Mouse (Mus musculus) embryonic fibroblast, embryonic 13.5 days (primary cell): Measurements from ENCODE around the gene Ttyh3. TPM values are rescaled to one million over a fixed set of nuclear protein-coding genes. Genes with fewer than 3 reads are reported as not detected.

ENCODE experiments used
- H3K27ac ChIP-seq: 2 replicates; pipeline ENCODE4 v1.5.1; 2012; ENCODE audit warnings: low read length, control low read depth, inconsistent platforms; ENCODE audit not compliant: insufficient read depth
- H3K4me1 ChIP-seq: 2 replicates; pipeline ENCODE4 v1.6.1; 2011; ENCODE audit warnings: low read length; ENCODE audit not compliant: control insufficient read depth, insufficient read depth
- H3K4me3 ChIP-seq: 2 replicates; pipeline ENCODE4 v1.5.1; 2011; ENCODE audit warnings: mild to moderate bottlenecking, control low read depth, low read length; ENCODE audit not compliant: insufficient read depth
- CTCF ChIP-seq: IDR thresholded peaks from 2 replicates; pipeline ENCODE4 v1.5.1; 2011; ENCODE audit warnings: mild to moderate bottlenecking, control low read depth, low read length, moderate library complexity, borderline replicate concordance; ENCODE audit not compliant: insufficient read depth
- POLR2A ChIP-seq: IDR thresholded peaks from 2 replicates; pipeline ENCODE4 v1.6.1; 2011; ENCODE audit warnings: low read depth, mild to moderate bottlenecking, control low read depth, low read length, moderate library complexity
- polyA plus RNA-seq: library from polyadenylated mRNA; stranded (reverse); fragments of >200 nt; gene quantifications from 2 replicates; pipeline ENCODE4 v1.2.4, GENCODE M21; 2011; ENCODE audit warnings: low read depth; ENCODE audit not compliant: missing spikeins, insufficient read length

The Ttyh3 gene
- polyA plus RNA-seq, 1 experiment, result 95.0 TPM

DNA sequence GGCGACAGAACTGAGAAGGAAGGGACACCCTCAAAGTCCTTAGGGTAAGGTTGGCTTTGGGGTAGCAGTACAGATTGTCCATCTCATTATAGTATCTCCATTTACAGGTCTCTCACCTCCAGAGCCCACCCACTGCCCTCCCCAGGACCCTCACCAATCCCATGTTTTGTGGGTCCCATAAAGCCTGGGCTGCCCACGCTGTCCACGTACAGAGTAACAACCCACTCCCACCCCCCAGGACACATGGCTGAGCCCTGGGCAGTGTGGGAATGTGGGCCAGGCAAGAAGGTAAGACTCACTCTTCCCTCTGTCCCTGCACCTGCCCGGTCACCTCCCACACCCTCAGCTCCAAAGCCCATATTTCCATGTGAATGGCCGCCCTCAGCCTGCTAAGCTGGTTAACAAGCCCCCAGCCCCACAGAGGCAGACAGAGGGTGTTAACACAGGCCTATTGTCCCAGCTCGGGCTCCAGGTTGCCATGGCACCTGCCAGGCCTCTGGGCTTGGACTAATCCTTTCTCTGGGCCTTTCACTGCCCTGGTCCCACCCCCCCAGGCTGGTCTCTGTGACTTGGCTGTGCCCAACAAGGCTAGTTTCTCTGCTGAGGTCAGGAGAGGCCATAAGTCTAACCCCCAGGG, 65.0 kb downstream of the Ttyh3 start:
- H3K4me1 ChIP-seq, result no peaks in the 10 kb centered on the region

DNA sequence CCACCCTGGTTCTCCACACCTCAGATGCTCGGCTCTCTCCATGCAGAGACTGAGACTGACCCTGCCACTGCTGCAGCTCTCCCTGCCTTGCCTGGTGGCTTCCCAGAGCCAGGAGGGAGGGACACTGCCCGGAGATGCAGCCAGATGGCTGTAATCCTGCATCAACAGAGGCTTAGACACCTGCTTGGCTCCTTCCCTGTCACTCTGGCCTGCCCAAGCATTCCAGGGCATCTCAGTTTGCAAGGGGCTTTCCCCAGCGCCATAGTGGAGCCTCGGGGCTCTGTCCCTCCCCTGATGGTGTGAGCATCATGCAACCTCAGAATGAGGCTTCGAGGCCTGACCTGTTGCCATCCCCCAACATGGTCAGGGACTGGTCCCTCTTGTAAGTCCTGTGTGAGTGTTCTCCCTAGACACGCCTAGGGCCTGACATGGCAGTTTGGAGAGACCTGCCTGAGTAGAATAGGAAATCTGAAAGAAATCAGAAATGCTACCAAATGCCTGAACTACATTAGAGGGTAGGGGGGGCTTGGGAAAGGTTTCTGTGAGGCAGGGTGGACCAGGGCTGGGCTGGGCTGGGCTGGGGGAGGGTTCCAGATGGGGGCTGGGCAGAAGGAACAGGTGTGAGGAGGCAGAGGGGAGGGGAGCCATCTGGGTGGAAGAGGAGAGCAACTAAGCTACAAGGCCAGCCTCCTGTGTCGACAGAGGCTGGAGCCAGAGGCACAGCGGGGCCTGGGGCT, 65.7 kb downstream of the Ttyh3 start:
- H3K4me1 ChIP-seq, result no peaks in the 10 kb centered on the region

More for the DNA sequence above, 65.0 kb downstream of the Ttyh3 start:
- H3K4me3 ChIP-seq, result no peak overlapping the region
- TF ChIP-seq POLR2A (no peak), CTCF (no peak)
- H3K27ac ChIP-seq, result no peak overlapping the region

DNA sequence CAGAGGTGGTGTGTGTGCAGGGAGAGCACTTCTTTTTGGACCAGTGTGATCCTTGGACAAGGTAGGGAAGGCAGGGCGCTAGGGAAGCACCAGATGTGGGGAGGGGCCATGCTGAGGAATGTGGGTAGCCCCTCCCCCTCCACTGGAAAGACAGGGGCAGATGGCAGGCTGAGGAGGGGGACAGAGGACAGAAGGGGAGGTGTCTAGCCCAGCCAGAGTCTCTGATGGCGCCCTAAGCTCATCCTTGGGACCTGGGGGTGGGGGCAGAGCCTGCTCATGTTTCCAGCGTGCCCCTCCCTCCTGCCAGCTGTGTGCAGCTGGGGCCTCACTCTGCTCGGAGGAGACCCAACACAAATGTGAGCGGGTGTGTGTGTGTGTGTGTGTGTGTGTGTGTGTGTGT, 67.3 kb downstream of the Ttyh3 start:
- Histone ChIP-seq H3K4me3 (no peak overlapping the region), H3K4me1 (no peaks in the 10 kb centered on the region), H3K27ac (no peak overlapping the region)
- TF ChIP-seq CTCF (no peak), POLR2A (no peak)

More for the DNA sequence above, 65.7 kb downstream of the Ttyh3 start:
- TF ChIP-seq CTCF (no peak), POLR2A (no peak)
- no peak overlapping the region for H3K4me3 ChIP-seq
- H3K27ac ChIP-seq, result no peak overlapping the region

DNA sequence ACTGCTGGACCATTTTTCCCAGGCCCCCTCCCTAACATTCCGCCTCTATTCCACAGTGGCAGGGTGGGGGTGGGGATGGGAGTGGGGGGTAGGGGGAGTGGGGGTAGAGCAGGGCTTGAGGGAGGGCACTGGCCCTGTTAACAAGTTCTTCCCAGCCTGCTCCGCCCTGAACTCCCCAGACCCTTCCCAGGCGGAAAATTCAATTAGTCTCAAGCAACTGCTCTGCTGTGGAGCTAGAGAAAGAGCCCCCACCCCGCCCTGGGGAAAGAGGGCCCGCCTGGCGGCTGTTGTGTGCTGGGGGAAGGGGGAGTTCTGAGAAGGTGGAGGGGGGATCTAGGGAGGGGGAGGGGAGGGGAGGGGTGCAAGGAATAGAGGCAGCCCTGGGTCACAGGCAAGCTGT, 69.1 kb downstream of the Ttyh3 start:
- Histone ChIP-seq H3K27ac (no peak overlapping the region), H3K4me1 (no peaks in the 10 kb centered on the region), H3K4me3 (no peak overlapping the region)
- TF ChIP-seq CTCF (no peak), POLR2A (no peak)

DNA sequence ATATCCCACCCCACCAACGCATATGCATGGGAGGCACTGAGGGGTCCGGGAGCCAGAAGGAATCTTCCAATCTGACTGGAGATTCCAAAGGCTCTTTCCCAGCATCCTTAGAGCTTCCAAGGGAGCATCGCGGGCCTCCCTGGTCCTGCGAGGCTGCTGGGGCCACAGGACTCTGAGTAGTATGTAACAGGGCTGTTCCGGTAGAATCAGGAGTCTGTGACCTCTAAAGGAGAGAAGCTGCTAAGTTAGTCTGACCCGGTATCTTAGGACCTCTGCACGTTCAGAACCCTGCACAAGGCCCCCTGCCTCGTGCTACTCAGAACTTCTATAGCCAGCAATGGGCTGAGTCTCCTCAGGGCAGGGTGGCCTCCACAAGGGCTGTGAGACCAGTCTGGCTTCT, 69.6 kb downstream of the Ttyh3 start:
- H3K4me3 ChIP-seq, result no peak overlapping the region
- no peak overlapping the region for H3K27ac ChIP-seq
- no peaks in the 10 kb centered on the region for H3K4me1 ChIP-seq
- TF ChIP-seq CTCF (no peak), POLR2A (no peak)

DNA sequence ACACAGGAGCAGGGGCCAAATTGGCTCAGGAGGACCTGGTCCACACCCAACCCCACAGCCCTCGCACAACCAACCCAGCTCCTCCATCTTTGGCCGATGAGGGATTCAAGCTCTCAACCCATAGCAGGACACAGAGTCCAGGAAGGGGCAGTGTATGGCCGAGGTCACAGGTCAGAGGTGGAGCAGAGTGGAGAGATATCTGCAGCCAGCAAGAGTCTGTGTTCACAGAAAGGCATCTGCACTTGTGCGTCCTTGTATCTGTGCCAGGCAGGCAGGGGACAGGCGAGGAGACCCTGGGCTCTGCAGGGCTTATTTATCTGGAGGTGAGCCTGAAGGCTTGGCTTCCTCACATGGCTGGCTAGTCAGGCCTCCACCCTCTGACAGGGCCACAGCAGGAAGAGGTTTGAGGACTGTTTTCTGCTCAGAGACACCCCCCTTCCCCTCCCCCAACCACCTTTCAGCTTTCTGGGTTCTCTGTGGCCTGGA, 73.4 kb downstream of the Ttyh3 start:
- no peak overlapping the region for H3K4me3 ChIP-seq
- no peaks in the 10 kb centered on the region for H3K4me1 ChIP-seq
- TF ChIP-seq CTCF, result no peak
- no peak for TF ChIP-seq POLR2A
- no peak overlapping the region for H3K27ac ChIP-seq

DNA sequence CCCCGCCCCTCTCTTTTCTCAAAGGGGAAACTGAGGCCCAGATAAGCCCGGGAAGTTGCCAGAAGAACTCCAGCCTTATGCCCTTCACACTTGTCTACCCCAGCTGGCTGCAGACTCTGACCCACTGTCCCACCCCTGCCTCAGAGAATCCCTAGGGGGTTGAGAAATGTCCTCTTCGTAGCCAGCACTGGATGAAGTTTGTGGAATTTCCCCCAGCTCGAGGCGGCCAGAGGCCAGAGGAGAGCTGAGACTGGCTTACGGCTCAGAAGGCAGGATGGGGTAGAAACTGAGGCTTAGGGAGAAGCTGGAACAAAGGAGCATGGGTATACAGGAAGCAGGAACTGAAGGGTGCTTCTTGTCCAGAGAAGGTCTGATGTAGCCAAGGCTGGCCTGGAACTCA, 76.2 kb downstream of the Ttyh3 start:
- no peak overlapping the region for H3K4me3 ChIP-seq
- no peaks in the 10 kb centered on the region for H3K4me1 ChIP-seq
- no peak overlapping the region for H3K27ac ChIP-seq
- TF ChIP-seq POLR2A, result no peak

DNA sequence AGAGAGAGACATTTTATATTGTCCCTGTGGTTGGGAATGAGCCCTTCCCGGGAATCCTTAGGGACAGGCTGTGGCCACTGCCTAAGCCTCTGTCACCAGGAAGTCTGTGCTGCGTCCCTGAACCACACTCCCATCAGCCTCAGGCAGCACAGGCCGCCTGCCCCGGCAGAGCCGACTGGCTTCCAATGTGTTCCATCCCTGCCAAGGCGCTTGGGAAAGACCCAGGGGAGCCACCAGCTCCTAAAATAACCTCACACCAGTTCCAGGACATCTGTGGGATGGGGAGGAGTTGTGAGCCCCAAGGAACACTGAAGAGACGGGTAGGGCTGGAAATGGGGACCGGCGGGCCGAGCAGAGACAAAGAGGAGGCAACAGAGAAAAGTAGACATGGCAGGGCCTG, 77.2 kb downstream of the Ttyh3 start:
- Histone ChIP-seq H3K4me3 (no peak overlapping the region), H3K27ac (no peak overlapping the region), H3K4me1 (no peaks in the 10 kb centered on the region)
- TF ChIP-seq CTCF (no peak), POLR2A (no peak)

DNA sequence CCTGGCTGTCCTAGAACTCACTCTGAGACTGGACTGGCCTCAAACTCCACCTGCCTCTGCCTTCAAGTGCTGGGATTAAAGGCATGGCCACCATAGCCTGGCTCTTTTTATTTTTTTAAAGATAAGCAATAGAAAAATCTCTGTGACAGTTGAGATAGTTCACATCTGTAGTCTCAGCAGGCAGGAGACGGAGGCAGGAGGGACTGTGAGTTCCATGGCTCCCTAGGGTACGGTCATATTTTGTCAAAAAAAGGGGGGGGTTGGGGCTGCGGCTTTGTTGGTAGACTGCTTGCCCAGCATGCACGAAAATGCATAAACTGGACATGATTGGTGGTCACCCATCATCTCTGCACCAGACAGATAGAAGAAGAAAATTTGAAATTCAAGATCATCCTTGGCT, 77.6 kb downstream of the Ttyh3 start:
- TF ChIP-seq POLR2A (no peak), CTCF (no peak)
- Histone ChIP-seq H3K4me1 (no peaks in the 10 kb centered on the region), H3K27ac (no peak overlapping the region), H3K4me3 (no peak overlapping the region)

Other genes with a start within 250 kb of the Ttyh3 start
- 149 and 201 TPM in 2 replicates for gene Eif3b, start 229.7 kb downstream of the Ttyh3 start, polyA plus RNA-seq
- gene Gm4869, start 203.4 kb downstream of the Ttyh3 start, polyA plus RNA-seq, result not detected in 2 replicates
- 31.6 and 66.5 TPM in 2 replicates for gene Chst12, start 143.5 kb downstream of the Ttyh3 start, polyA plus RNA-seq
- not detected in 2 replicates for gene Grifin, start 84.0 kb downstream of the Ttyh3 start, polyA plus RNA-seq
- 7.1 and 8.2 TPM in 2 replicates for gene Lfng, start 41.7 kb downstream of the Ttyh3 start, polyA plus RNA-seq
- gene Iqce, start 53.3 kb upstream of the Ttyh3 start, polyA plus RNA-seq, result 25.5 and 27.9 TPM in 2 replicates
- 10.2 and 12.4 TPM in 2 replicates for gene Brat1, start 56.0 kb upstream of the Ttyh3 start, polyA plus RNA-seq
- 0.44 and 0.65 TPM in 2 replicates for gene Amz1, start 75.1 kb upstream of the Ttyh3 start, polyA plus RNA-seq
- 49.5 TPM in 2 replicates for gene Gna12, start 181.4 kb upstream of the Ttyh3 start, polyA plus RNA-seq